Mouse (Mus musculus) intestine, embryonic 16.5 days (tissue): Measurements from ENCODE around the gene Vwc2. TPM values are rescaled to one million over a fixed set of nuclear protein-coding genes. Genes with fewer than 3 reads are reported as not detected.

Experiments
- ATAC-seq: fragments of 200-750 bp; cut with Nextera tagmentation; 2 replicates; pipeline ENCODE4 v1.8.0; 2017; ENCODE audit warnings: moderate TSS enrichment, moderate library complexity
- H3K27ac ChIP-seq: fragments of 300-500 bp; sonication (generic); 2 replicates; pipeline ENCODE4 v1.5.1; 2014; ENCODE audit warnings: mild to moderate bottlenecking, low read length
- H3K27me3 ChIP-seq: fragments of 300-500 bp; sonication (generic); replicated peaks from 2 replicates; pipeline ENCODE4 v1.6.1; 2014; ENCODE audit warnings: low read length, control low read depth, mixed read lengths; ENCODE audit not compliant: control insufficient read depth, insufficient read depth
- H3K36me3 ChIP-seq: fragments of 300-500 bp; sonication (generic); 2 replicates; pipeline ENCODE4 v1.6.1; 2014; ENCODE audit warnings: low read length, control low read depth; ENCODE audit not compliant: control insufficient read depth, insufficient read depth
- H3K4me1 ChIP-seq: fragments of 300-500 bp; sonication (generic); 2 replicates; pipeline ENCODE4 v1.6.1; 2014; ENCODE audit warnings: low read length, control low read depth, mixed read lengths; ENCODE audit not compliant: control insufficient read depth, insufficient read depth
- H3K4me2 ChIP-seq: fragments of 300-500 bp; sonication (generic); 2 replicates; pipeline ENCODE4 v1.6.1; 2014; ENCODE audit warnings: low read depth, low read length, control low read depth
- H3K4me3 ChIP-seq: fragments of 300-500 bp; sonication (generic); 2 replicates; pipeline ENCODE4 v1.5.1; 2014; ENCODE audit warnings: mild to moderate bottlenecking, low read length
- H3K9ac ChIP-seq: fragments of 300-500 bp; sonication (generic); 2 replicates; pipeline ENCODE4 v1.6.1; 2014; ENCODE audit warnings: low read depth, low read length
- H3K9me3 ChIP-seq: fragments of 300-500 bp; sonication (generic); 2 replicates; pipeline ENCODE4 v1.6.1; 2016; ENCODE audit warnings: low read length, control low read depth; ENCODE audit not compliant: control insufficient read depth
- WGBS: fragments of 180-500 bp; shearing (Covaris S2); extraction: QIAGEN DNeasy Blood & Tissue Kit; methylation state at CpG from one replicate; pipeline ENCODE4 v1.1.7; 2014; 5-methylcytosine and 5-hydroxymethylcytosine counted together
- polyA plus RNA-seq: library from polyadenylated mRNA; unstranded; fragments of >200 nt; fragmentation: Nextera tagmentation; extraction: Ambion mirVana; gene quantifications from 2 replicates; pipeline ENCODE4 v1.2.1, GENCODE M21; 2015

The Vwc2 gene
- polyA plus RNA-seq, 1 experiment from 2014 or later = 0.22 TPM

- ATAC-seq = no peak
Measured at GRCm38 (mm10) chr11:11182705-11183104, 68.7 kb downstream of the Vwc2 start.

DNA sequence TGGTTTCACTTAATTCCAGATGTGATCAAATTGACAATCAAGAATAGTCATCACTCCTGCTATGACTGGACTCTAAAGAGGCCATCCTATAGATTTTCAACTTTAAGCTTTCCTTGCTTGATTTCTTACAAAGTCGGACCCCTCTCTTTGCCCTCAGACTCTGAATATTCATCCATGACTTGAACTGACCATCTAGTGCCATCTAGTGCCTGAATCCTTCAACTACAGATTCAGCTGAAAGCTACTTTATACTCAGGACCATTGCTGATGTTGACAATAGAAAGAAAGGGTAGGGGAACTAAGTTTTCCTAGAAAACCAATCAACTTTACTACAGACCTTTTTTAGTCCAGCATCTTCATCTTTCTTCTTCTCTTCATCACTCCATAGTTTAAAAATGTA is 109.1 kb downstream of the Vwc2 start:
- no peak overlapping the region for H3K27ac ChIP-seq
- no peak overlapping the region for H3K4me2 ChIP-seq
- H3K36me3 ChIP-seq = no peaks in the 10 kb centered on the region
- H3K27me3 ChIP-seq = no peaks in the 10 kb centered on the region
- no peak overlapping the region for H3K9ac ChIP-seq
- 18% methylated on average over 1 of the region's 1 CpGs for WGBS
- ATAC-seq = no peak
- H3K4me1 ChIP-seq = no peaks in the 10 kb centered on the region
- H3K9me3 ChIP-seq = no peaks in the 10 kb centered on the region
- no peak overlapping the region for H3K4me3 ChIP-seq

More at GRCm38 (mm10) chr11:11182705-11183104, 68.7 kb downstream of the Vwc2 start:
- Histone ChIP-seq H3K4me2 (no peak overlapping the region), H3K27ac (no peak overlapping the region), H3K9ac (no peak overlapping the region), H3K4me1 (no peaks in the 10 kb centered on the region), H3K4me3 (no peak overlapping the region), H3K9me3 (no peaks in the 10 kb centered on the region), H3K36me3 (no peaks in the 10 kb centered on the region), H3K27me3 (no peaks in the 10 kb centered on the region)
- 78% methylated on average over 2 of the region's 2 CpGs for WGBS

DNA sequence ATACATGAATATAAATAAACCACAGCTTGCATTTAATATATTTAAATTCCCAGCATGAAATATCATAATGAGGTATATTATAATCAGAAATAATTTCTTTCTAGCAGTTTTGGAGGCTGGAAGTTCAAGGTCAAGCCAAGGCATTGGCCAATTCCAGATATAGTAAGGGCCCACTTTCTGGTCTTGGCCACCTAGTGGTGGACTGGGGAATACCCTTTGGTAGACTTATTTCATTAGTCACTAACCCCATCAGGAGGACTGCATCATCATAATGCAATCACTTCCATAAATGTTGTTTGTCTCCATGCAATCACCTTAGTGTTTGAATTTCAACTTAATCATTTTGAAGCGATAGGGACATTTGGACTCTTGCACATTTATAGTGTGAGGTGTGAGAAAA is 125.3 kb downstream of the Vwc2 start:
- Histone ChIP-seq H3K4me3 (no peak overlapping the region), H3K36me3 (no peaks in the 10 kb centered on the region), H3K27ac (no peak overlapping the region), H3K9ac (no peak overlapping the region), H3K4me1 (no peaks in the 10 kb centered on the region), H3K4me2 (no peak overlapping the region), H3K27me3 (no peaks in the 10 kb centered on the region), H3K9me3 (no peaks in the 10 kb centered on the region)
- WGBS = 75% methylated on average over 1 of the region's 1 CpGs
- no peak for ATAC-seq

- Histone ChIP-seq H3K36me3 (no peaks in the 10 kb centered on the region), H3K4me2 (no peak overlapping the region), H3K4me1 (no peaks in the 10 kb centered on the region), H3K27ac (no peak overlapping the region), H3K9me3 (no peaks in the 10 kb centered on the region), H3K27me3 (no peaks in the 10 kb centered on the region), H3K9ac (no peak overlapping the region), H3K4me3 (no peak overlapping the region)
- WGBS = 70% methylated on average over 6 of the region's 6 CpGs
- no peak for ATAC-seq
Measured at GRCm38 (mm10) chr11:11242694-11243377, 128.8 kb downstream of the Vwc2 start.

GRCm38 (mm10) chr11:11257348-11257747 is 143.3 kb downstream of the Vwc2 start:
- ATAC-seq = no peak
- Histone ChIP-seq H3K4me2 (no peak overlapping the region), H3K27me3 (no peaks in the 10 kb centered on the region), H3K9ac (no peak overlapping the region), H3K4me1 (no peaks in the 10 kb centered on the region), H3K36me3 (no peaks in the 10 kb centered on the region), H3K27ac (no peak overlapping the region), H3K4me3 (no peak overlapping the region), H3K9me3 (no peaks in the 10 kb centered on the region)
- 83% methylated on average over 1 of the region's 1 CpGs for WGBS

GRCm38 (mm10) chr11:11280128-11280527 is 166.1 kb downstream of the Vwc2 start:
- ATAC-seq = no peak
- Histone ChIP-seq H3K27me3 (no peaks in the 10 kb centered on the region), H3K27ac (no peak overlapping the region), H3K4me3 (no peak overlapping the region), H3K36me3 (no peaks in the 10 kb centered on the region), H3K4me1 (no peaks in the 10 kb centered on the region), H3K9ac (no peak overlapping the region), H3K4me2 (no peak overlapping the region), H3K9me3 (no peaks in the 10 kb centered on the region)

DNA sequence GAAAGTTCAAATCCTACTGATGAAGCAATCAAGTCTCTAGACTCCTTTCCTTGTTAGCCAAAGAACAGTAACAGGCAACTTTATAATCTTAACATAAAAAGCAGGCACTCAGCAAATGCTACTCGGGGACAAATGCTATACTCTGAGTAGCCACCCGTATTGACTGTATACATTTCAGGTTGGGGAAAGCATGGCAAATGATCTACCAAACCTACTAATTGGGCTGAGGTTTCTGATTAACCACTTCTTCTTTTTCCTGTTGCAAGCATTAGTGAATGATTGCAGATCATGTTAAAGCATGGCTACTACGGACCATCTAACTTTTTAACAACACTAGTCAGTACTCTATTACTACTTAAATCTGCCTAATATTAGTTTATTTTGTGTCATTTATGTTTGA is 169.5 kb downstream of the Vwc2 start:
- ATAC-seq = no peak
- Histone ChIP-seq H3K4me3 (no peak overlapping the region), H3K27me3 (no peaks in the 10 kb centered on the region), H3K4me2 (no peak overlapping the region), H3K9ac (no peak overlapping the region), H3K9me3 (no peaks in the 10 kb centered on the region), H3K36me3 (no peaks in the 10 kb centered on the region), H3K4me1 (no peaks in the 10 kb centered on the region), H3K27ac (no peak overlapping the region)
- 65% methylated on average over 3 of the region's 3 CpGs for WGBS
